Comparison of ENCODE assay signal across 8 mouse cellular contexts in genomic region chr3:65973501-65974231, GRCm38 (mm10). TPM values are rescaled to one million over a fixed set of nuclear protein-coding genes. Genes with fewer than 3 reads are reported as not detected.
A peak's percentile ranks its signal among the peaks of the same experiment; 100 is the strongest.
DNase-seq lines count a peak whose midpoint lies in the region; ATAC-seq and TF ChIP-seq lines count a peak whose summit lies in the region.

No protein-coding gene starts in this region.

- no peak for TF ChIP-seq POLR2A in kidney, adult 2 months (IDR thresholded peaks at IDR 0.05; ENCODE audit: low read depth, low read length)
- TF ChIP-seq POLR2A in bone marrow macrophage, adult 2 months (IDR thresholded peaks at IDR 0.05; ENCODE audit: borderline replicate concordance, low read depth, low read length): no peak

- WGBS in kidney, adult 2 months: 28% methylated on average over 8 of the region's 8 CpGs
- WGBS in hindbrain, embryonic 16.5 days: 46% methylated on average over 8 of the region's 8 CpGs
- WGBS in midbrain, embryonic 14.5 days: 44% methylated on average over 8 of the region's 8 CpGs

- H3K4me3 ChIP-seq in kidney, adult 2 months (ENCODE audit: insufficient read depth, low read depth, low read length): peak overlapping the region; percentile 53
- peak overlapping the region; percentile 91 for H3K4me3 ChIP-seq in bone marrow macrophage, adult 2 months (ENCODE audit: insufficient read depth, low read length)
- peak overlapping the region; percentile 50 for H3K4me3 ChIP-seq in hindbrain, embryonic 16.5 days (ENCODE audit: low read length)
- H3K4me3 ChIP-seq in midbrain, embryonic 14.5 days (replicated peaks; ENCODE audit: low read depth, low read length): peak overlapping the region; percentile 58

- H3K27me3 ChIP-seq in kidney, adult 2 months (replicated peaks; ENCODE audit: control insufficient read depth, insufficient read depth, low read length): no peaks in the 10 kb centered on the region
- no peaks in the 10 kb centered on the region for H3K27me3 ChIP-seq in hindbrain, embryonic 16.5 days (replicated peaks; ENCODE audit: control insufficient read depth, insufficient read depth, low read length)
- no peaks in the 10 kb centered on the region for H3K27me3 ChIP-seq in midbrain, embryonic 14.5 days (ENCODE audit: control insufficient read depth, insufficient read depth, low read length)

- H3K4me1 ChIP-seq in kidney, adult 2 months (ENCODE audit: control insufficient read depth, insufficient read depth, low read length): no peaks in the 10 kb centered on the region
- H3K4me1 ChIP-seq in bone marrow macrophage, adult 2 months (ENCODE audit: control insufficient read depth, insufficient read depth, low read length): peaks cover 25% of the 10 kb centered on the region
- peaks cover 9% of the 10 kb centered on the region for H3K4me1 ChIP-seq in hindbrain, embryonic 16.5 days (ENCODE audit: control insufficient read depth, insufficient read depth, low read depth, low read length)
- H3K4me1 ChIP-seq in midbrain, embryonic 14.5 days (ENCODE audit: control insufficient read depth, insufficient read depth, low read length): peaks cover 9% of the 10 kb centered on the region

- TF ChIP-seq CTCF in kidney, adult 2 months (conservative IDR thresholded peaks at IDR 0.05; ENCODE audit: insufficient read depth, insufficient read length, low read depth, low read length): no peak
- no peak for TF ChIP-seq CTCF in bone marrow macrophage, adult 2 months (IDR thresholded peaks at IDR 0.05; ENCODE audit: low read depth, low read length)

- ATAC-seq in hindbrain, embryonic 16.5 days: no peak
- no peak for ATAC-seq in midbrain, embryonic 14.5 days (ENCODE audit: low FRiP score, low TSS enrichment)
- no peak for ATAC-seq in frontal cortex, adult (ENCODE audit: low TSS enrichment)

- H3K27ac ChIP-seq in kidney, adult 2 months (ENCODE audit: insufficient read depth, low read depth, low read length): peak overlapping the region; percentile 90
- H3K27ac ChIP-seq in bone marrow macrophage, adult 2 months (ENCODE audit: insufficient read depth, low read depth, low read length): peak overlapping the region; percentile 97
- peak overlapping the region; percentile 95 for H3K27ac ChIP-seq in hindbrain, embryonic 16.5 days (ENCODE audit: low read depth, low read length)
- H3K27ac ChIP-seq in midbrain, embryonic 14.5 days (replicated peaks; ENCODE audit: low read depth, low read length): peak overlapping the region; percentile 98

- H3K9me3 ChIP-seq in hindbrain, embryonic 16.5 days (ENCODE audit: control insufficient read depth, low read length): no peaks in the 10 kb centered on the region
- H3K9me3 ChIP-seq in midbrain, embryonic 14.5 days (ENCODE audit: control insufficient read depth, low read length): no peaks in the 10 kb centered on the region

- no peak for DNase-seq in kidney, adult 2 months
- no peak for DNase-seq in kidney, postnatal 4 days
- no peak for DNase-seq in midbrain, embryonic 14.5 days
- DNase-seq in adrenal gland, adult 8-10 months: no peak
- no peak for DNase-seq in cerebellum, adult 11-12 months

- H3K9ac ChIP-seq in hindbrain, embryonic 16.5 days (ENCODE audit: low read depth, low read length): peak overlapping the region; percentile 70
- H3K9ac ChIP-seq in midbrain, embryonic 14.5 days (replicated peaks; ENCODE audit: low read length): peak overlapping the region; percentile 67

- no peaks in the 10 kb centered on the region for H3K36me3 ChIP-seq in kidney, adult 2 months (ENCODE audit: control insufficient read depth, insufficient read depth, low read length)
- H3K36me3 ChIP-seq in hindbrain, embryonic 16.5 days (ENCODE audit: control insufficient read depth, insufficient read depth, low read length): no peaks in the 10 kb centered on the region
- H3K36me3 ChIP-seq in midbrain, embryonic 14.5 days (ENCODE audit: control insufficient read depth, insufficient read depth, low read length): no peaks in the 10 kb centered on the region

- H3K4me2 ChIP-seq in hindbrain, embryonic 16.5 days (ENCODE audit: low read length): peak overlapping the region; percentile 71
- peak overlapping the region; percentile 63 for H3K4me2 ChIP-seq in midbrain, embryonic 14.5 days (ENCODE audit: low read length)

RNA-seq across cellular contexts. Expression of gene Ccnl1, which starts 15.6 kb away (rescaled TPM):
- 20.8 and 25.6 TPM in 2 replicates for polyA plus RNA-seq in kidney, adult 2 months (2012; rRNA removed)
- 226 and 264 TPM in 2 replicates for polyA plus RNA-seq in bone marrow macrophage, adult 2 months (2012; ENCODE audit: insufficient read depth, insufficient read length, missing spikeins)
- 53.2 and 60.5 TPM in 2 replicates for polyA plus RNA-seq in hindbrain, embryonic 16.5 days (2015; fragmentation: Nextera tagmentation; extraction: Ambion mirVana)
- 78.1 and 99.0 TPM in 2 replicates for polyA plus RNA-seq in midbrain, embryonic 14.5 days (2014; fragmentation: Nextera tagmentation; extraction: Ambion mirVana)
- 10 to 100 TPM; 53.2 to 91.9 (median 84.1) TPM for total RNA-seq in adrenal gland, adult 8-10 months (2022)
